Mouse (Mus musculus): ENCODE data around the gene Srp54c.

Gene Srp54c

DNA sequence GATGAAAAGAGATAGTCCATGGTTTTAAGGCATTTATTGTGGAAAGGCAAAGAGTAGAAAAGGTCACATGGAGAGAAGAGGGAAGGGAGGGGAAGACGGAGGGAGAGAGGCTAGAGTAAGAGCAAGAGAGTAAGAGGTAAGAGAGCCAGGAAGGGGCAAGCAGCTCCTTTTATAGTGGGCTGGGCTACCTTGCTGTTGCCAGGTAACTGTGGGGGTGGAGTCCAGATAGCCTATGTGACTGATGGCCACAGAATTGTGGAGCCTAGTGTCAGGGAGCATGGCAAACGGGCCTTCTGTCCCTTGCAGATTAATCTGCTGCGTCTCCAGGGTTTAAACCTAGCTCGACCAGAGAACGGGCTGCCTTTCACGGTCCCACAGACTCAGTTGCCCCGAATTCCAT is 81.9 kb downstream of the Srp54c start:
- DNase-seq (ENCODE audit: low read depth, low spot score), result no peak
